In the genomic region with DNA sequence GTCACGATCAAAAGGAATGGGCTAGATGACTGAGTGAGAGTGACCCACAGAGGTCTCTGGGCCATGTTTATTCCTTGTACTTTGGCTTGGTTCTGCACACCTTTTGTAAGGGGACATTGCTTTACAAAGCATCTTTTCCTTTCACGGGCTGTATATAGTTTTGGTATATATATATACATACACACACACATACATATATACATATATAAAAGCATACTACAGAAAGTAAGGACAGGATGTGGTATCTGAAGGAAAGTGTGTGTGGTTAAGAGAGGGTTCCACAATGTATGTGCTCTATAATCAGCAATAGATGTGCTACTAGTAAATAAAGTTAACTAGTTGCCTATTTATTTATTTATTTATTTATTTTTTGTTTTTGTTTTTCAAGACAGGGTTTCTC, we compare ENCODE assay signal across 22 mouse cellular contexts.
"Had no signal": no experiment of that assay in that cellular context is flagged by ENCODE, and none has a peak within 500 bp of the region (broad histone marks: within the 10 kb centered on the region; RNA-seq: fewer than 3 reads in every experiment).

No protein-coding gene starts in this region.

- H3K27me3 ChIP-seq: intestine, embryonic 15.5 days; kidney, embryonic 15.5 days; limb, embryonic 12.5 days; limb, embryonic 15.5 days; lung, embryonic 15.5 days; midbrain, embryonic 13.5 days; neural tube, embryonic 13.5 days had no signal

- H3K9me3 ChIP-seq: intestine, embryonic 15.5 days; kidney, embryonic 15.5 days; limb, embryonic 12.5 days; limb, embryonic 15.5 days; lung, embryonic 15.5 days; midbrain, embryonic 10.5 days; midbrain, embryonic 13.5 days; neural tube, embryonic 13.5 days had no signal

- ATAC-seq: intestine, embryonic 15.5 days; midbrain, embryonic 13.5 days; midbrain, embryonic 16.5 days had no signal

- H3K4me1 ChIP-seq: intestine, embryonic 15.5 days; kidney, embryonic 15.5 days; limb, embryonic 12.5 days; limb, embryonic 15.5 days; lung, embryonic 15.5 days; midbrain, embryonic 10.5 days; midbrain, embryonic 13.5 days; neural tube, embryonic 13.5 days had no signal

- H3K36me3 ChIP-seq: intestine, embryonic 15.5 days; kidney, embryonic 15.5 days; limb, embryonic 15.5 days; lung, embryonic 15.5 days; midbrain, embryonic 10.5 days had no signal

- DNase-seq: kidney, adult 11 months; kidney, adult 8-10 months; kidney, postnatal 14 days; kidney, postnatal 4 days; left cerebral cortex, postnatal 4 days; lung, adult 18-20 months; lung, postnatal 10 days; lung, postnatal 4 days; retina, postnatal 1 day; right cerebral cortex, postnatal 25 days; spleen, adult 18-20 months; thymus, adult 18-20 months; thymus, postnatal 14 days had no signal

- H3K4me3 ChIP-seq: intestine, embryonic 15.5 days; kidney, embryonic 15.5 days; limb, embryonic 12.5 days; limb, embryonic 15.5 days; lung, embryonic 15.5 days; midbrain, embryonic 10.5 days; midbrain, embryonic 13.5 days; neural tube, embryonic 13.5 days had no signal
